Mouse (Mus musculus) erythroblast, embryonic 14.5 days (primary cell): Measurements from ENCODE around the gene Wfikkn1. TPM values are rescaled to one million over a fixed set of nuclear protein-coding genes. Genes with fewer than 3 reads are reported as not detected.

Experiments
- H3K27me3 ChIP-seq: 2 replicates; pipeline ENCODE4 v1.6.1; 2012; ENCODE audit warnings: inconsistent platforms; ENCODE audit not compliant: control insufficient read depth
- H3K36me3 ChIP-seq: 2 replicates; pipeline ENCODE4 v1.6.1; 2012; ENCODE audit warnings: mild to moderate bottlenecking, inconsistent platforms; ENCODE audit not compliant: control insufficient read depth
- H3K4me1 ChIP-seq: 2 replicates; pipeline ENCODE4 v1.6.1; 2012; ENCODE audit warnings: inconsistent platforms; ENCODE audit not compliant: control insufficient read depth
- H3K4me3 ChIP-seq: replicated peaks from 2 replicates; pipeline ENCODE3; 2012; ENCODE audit warnings: moderate library complexity, mild to moderate bottlenecking, inconsistent platforms
- H3K9me3 ChIP-seq: 2 replicates; pipeline ENCODE4 v1.6.1; 2012; ENCODE audit warnings: low read length, inconsistent platforms, mixed read lengths; ENCODE audit not compliant: control insufficient read depth
- GATA1 ChIP-seq: IDR thresholded peaks from 2 replicates; pipeline ENCODE4 v1.6.1; 2012; ENCODE audit warnings: low read length, inconsistent platforms, mixed read lengths
- TAL1 ChIP-seq: IDR thresholded peaks from 3 replicates; pipeline ENCODE4 v1.6.1; 2012; ENCODE audit warnings: low read length, inconsistent platforms, mixed read lengths
- polyA plus RNA-seq: library from polyadenylated mRNA; stranded (reverse); fragments of >175 nt; gene quantifications from 2 replicates; pipeline ENCODE4 v1.2.3, GENCODE M21; 2012

Wfikkn1 gene
- polyA plus RNA-seq, 1 experiment = 0.17 TPM

DNA sequence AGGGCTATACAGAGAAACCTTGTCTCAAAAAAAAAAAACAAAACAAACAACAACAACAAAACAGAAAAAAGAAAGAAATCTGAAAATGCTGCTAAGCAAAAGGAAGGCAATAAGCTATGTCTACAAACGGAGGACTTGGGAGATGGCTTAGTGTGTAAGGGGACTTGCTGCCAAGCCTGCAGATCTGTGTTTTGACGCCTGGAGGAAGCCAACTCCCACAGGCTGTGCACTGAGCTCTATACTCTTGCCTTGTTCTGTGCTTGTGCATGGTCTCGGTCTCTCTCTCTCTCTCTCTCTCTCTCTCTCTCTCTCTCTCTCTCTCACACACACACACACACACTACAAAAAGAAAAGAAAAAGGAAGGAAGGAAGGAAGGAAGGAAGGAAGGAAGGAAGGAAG lies 8.2 kb upstream of the Wfikkn1 start:
- H3K4me1 ChIP-seq = peaks cover 6% of the 10 kb centered on the region
- no peaks in the 10 kb centered on the region for H3K9me3 ChIP-seq
- H3K36me3 ChIP-seq = peaks cover 30% of the 10 kb centered on the region
- no peaks in the 10 kb centered on the region for H3K27me3 ChIP-seq
- no peak for TF ChIP-seq GATA1
- no peak for TF ChIP-seq TAL1
- H3K4me3 ChIP-seq = no peak overlapping the region

GRCm38 (mm10) chr17:25887467-25887866 lies 6.8 kb upstream of the Wfikkn1 start:
- no peaks in the 10 kb centered on the region for H3K27me3 ChIP-seq
- TF ChIP-seq TAL1 (no peak), GATA1 (no peak)
- no peak overlapping the region for H3K4me3 ChIP-seq
- no peaks in the 10 kb centered on the region for H3K9me3 ChIP-seq
- peaks cover 10% of the 10 kb centered on the region for H3K4me1 ChIP-seq
- peaks cover 44% of the 10 kb centered on the region for H3K36me3 ChIP-seq

- no peak overlapping the region for H3K4me3 ChIP-seq
- H3K27me3 ChIP-seq = no peaks in the 10 kb centered on the region
- peaks cover 17% of the 10 kb centered on the region for H3K4me1 ChIP-seq
- TF ChIP-seq GATA1 = no peak
- TF ChIP-seq TAL1 = no peak
- peaks cover 48% of the 10 kb centered on the region for H3K36me3 ChIP-seq
- H3K9me3 ChIP-seq = no peaks in the 10 kb centered on the region
Observed at GRCm38 (mm10) chr17:25886806-25887205, 6.1 kb upstream of the Wfikkn1 start.

DNA sequence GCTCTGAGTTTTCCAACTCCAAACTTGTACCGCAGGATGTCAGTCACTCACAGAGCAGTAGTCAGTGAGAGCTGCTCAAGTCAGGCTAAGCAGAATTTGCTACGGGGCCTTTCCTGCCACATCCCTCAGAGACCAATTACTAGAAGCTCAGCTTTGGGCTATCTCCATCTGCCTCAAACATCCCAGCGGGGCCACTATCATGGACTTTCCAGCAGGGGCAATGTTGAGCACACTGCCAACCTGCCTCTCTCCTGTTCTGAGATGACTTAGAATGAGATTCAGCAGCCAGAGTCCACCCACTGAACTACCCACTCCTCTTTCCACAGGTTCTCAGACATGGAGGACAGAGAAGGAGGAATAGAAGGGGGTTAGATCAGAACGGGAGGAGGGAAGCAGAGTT lies 5.0 kb upstream of the Wfikkn1 start:
- Histone ChIP-seq H3K36me3 (peaks cover 50% of the 10 kb centered on the region), H3K4me1 (peaks cover 24% of the 10 kb centered on the region), H3K4me3 (no peak overlapping the region), H3K9me3 (no peaks in the 10 kb centered on the region), H3K27me3 (no peaks in the 10 kb centered on the region)
- TF ChIP-seq TAL1 = no peak
- no peak for TF ChIP-seq GATA1

GRCm38 (mm10) chr17:25883824-25884223 lies 3.2 kb upstream of the Wfikkn1 start:
- Histone ChIP-seq H3K4me1 (peaks cover 30% of the 10 kb centered on the region), H3K4me3 (no peak overlapping the region), H3K9me3 (no peaks in the 10 kb centered on the region), H3K27me3 (no peaks in the 10 kb centered on the region), H3K36me3 (peaks cover 54% of the 10 kb centered on the region)
- TF ChIP-seq GATA1 (no peak), TAL1 (no peak)

GRCm38 (mm10) chr17:25883268-25883667 lies 2.6 kb upstream of the Wfikkn1 start:
- H3K36me3 ChIP-seq = peaks cover 59% of the 10 kb centered on the region
- H3K9me3 ChIP-seq = no peaks in the 10 kb centered on the region
- peaks cover 30% of the 10 kb centered on the region for H3K4me1 ChIP-seq
- no peak for TF ChIP-seq GATA1
- TF ChIP-seq TAL1 = no peak
- H3K27me3 ChIP-seq = no peaks in the 10 kb centered on the region
- H3K4me3 ChIP-seq = no peak overlapping the region

DNA sequence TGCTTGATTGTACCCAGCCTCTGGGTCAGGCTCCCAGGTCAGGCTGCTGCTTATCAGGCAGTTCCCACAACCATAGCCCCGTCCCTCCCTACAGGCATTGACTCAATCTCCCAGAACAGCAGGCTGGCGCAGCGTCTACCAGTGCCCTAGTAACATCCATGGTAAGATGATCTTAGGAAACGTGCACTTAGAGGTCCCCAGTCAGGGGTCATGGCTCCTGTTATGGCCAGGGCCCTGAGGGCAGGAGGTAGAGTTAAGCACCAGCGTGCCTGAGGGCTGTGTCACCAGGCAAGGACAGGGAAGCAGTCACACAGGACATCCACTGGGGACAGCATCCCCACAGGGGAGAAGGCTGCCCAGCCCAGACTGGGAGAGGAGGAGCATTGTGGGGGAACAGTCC lies 1.6 kb upstream of the Wfikkn1 start:
- no peak overlapping the region for H3K4me3 ChIP-seq
- H3K27me3 ChIP-seq = no peaks in the 10 kb centered on the region
- no peak for TF ChIP-seq GATA1
- TF ChIP-seq TAL1 = no peak
- no peaks in the 10 kb centered on the region for H3K9me3 ChIP-seq
- peaks cover 33% of the 10 kb centered on the region for H3K4me1 ChIP-seq
- peaks cover 64% of the 10 kb centered on the region for H3K36me3 ChIP-seq

DNA sequence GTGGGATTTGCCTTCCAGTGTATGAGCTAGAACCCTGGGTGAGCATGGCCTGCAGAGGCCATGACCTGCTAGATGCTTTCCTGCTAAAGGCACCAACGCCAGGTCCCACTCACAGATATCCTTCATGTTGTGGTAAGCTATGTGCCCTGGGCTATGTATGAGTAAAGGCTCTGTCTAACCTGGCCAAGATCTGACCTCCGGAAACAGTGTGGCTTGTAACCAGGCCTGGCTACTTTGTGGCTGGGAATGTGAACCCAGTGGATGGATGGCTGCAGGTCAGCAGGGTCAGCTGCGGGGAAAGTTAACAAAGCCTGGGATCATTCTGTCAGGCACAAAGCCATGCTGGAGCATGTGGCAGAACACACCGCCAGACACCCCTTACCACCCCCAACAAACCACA lies 1.0 kb upstream of the Wfikkn1 start:
- no peak overlapping the region for H3K4me3 ChIP-seq
- no peaks in the 10 kb centered on the region for H3K27me3 ChIP-seq
- TF ChIP-seq GATA1 = no peak
- TF ChIP-seq TAL1 = no peak
- H3K4me1 ChIP-seq = peaks cover 38% of the 10 kb centered on the region
- H3K9me3 ChIP-seq = no peaks in the 10 kb centered on the region
- H3K36me3 ChIP-seq = peaks cover 67% of the 10 kb centered on the region

DNA sequence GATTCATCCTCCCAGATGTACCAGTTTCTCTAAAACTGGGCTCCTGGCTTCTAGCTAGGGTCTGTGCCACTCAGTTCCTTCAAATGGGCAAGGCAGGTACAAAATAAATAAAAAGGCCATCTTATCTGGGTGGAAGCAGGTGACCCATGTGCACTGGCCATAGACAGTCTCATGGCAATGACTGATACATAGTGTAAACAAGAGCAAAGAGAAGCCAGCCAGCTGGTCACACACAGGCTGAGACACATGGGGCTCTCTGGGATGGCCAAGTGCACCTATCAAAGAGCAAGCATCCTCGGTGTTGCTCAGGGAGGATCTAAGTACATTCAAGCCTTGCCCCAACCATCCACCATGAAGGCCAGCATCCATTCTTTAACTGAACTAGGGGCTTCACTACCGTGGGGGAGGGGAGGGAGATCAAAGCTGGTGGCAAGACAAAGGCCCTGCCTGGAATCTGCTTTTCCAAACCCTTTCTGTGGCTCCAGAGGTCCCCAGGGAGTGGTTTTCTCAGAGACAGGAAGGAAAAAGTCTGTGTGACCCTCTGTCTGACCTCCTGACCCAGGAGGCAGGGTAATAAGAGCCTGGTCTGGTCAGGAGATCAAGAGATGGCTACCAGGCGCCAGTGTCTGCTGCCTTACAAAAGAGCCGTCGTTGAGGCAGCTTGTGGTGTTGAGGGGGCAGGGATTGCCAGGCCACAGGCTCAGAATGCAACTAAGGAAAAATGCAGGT lies 419 bp upstream of the Wfikkn1 start:
- H3K4me1 ChIP-seq = peaks cover 44% of the 10 kb centered on the region
- no peaks in the 10 kb centered on the region for H3K9me3 ChIP-seq
- H3K36me3 ChIP-seq = peaks cover 66% of the 10 kb centered on the region
- no peak overlapping the region for H3K4me3 ChIP-seq
- H3K27me3 ChIP-seq = no peaks in the 10 kb centered on the region
- TF ChIP-seq GATA1 (no peak), TAL1 (no peak)

DNA sequence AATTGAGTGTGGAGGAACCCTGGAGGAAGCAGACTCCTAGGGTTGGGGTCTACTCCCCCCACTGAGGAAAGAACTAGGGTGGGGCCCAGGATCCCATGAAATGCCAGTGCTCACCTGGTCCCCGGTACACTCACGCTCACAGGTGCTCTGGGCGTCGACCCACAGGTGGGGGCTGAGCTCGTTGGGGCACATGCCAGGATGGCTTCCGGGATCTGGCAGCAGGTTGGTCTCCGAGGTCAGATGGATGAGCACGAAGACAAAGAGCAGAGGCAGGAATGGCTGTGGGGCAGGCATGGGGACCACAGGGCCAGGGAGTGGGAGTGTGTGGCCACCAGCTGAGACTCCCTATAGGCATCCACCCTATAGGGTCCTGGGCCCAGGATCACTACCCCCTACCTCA lies 908 bp downstream of the Wfikkn1 start:
- peaks cover 53% of the 10 kb centered on the region for H3K4me1 ChIP-seq
- TF ChIP-seq GATA1 (no peak), TAL1 (no peak)

More for the DNA sequence above, 908 bp downstream of the Wfikkn1 start:
- Histone ChIP-seq H3K9me3 (no peaks in the 10 kb centered on the region), H3K36me3 (peaks cover 61% of the 10 kb centered on the region), H3K4me3 (no peak overlapping the region), H3K27me3 (no peaks in the 10 kb centered on the region)
